Mouse (Mus musculus) cerebellum, adult 11-12 months (tissue): ENCODE measurements around the gene Furin.

Experiments
- DNase-seq: peaks from one replicate; pipeline ENCODE4 v3.0.0; 2022

Furin gene

DNA sequence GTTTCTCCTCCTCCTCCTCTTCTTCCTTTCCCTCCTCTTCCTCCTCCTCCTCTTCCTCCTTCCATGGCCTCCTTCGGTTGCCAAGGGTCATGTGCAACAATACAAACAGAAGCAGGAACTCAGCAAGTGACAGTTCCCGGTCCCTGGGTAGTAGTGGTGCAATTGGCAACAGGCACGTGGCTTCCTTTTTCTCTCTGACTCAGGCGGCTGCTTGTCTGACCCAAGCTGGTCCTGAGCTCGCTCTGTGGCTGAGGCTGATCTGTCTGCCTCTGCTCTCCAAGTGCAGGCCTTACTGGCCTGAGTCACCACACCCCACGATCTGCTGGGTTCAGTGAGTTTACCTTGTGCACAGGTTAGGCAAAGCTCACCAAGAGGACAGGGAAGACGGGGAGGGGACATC, 21.1 kb upstream of the Furin start:
- DNase-seq, result no peak

DNA sequence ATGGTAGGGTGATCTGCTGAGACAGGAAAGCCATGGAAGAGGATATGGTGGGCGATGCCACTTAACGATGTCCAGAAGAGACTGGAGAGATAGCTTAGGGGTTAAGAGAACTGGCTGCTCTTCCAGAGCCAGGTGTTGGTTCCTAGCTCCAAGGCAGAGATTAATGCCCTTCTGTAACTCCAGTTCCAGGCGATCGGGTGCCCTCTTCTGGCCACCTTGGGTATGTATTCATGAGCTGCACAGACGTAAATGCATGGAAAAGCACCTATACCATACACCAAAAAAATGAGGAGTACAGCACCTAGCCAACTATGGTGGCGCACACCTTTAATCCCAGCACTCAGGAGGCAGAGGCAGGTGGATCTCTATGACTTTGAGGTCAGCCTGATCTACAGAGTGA, 19.5 kb upstream of the Furin start:
- DNase-seq, result no peak

DNA sequence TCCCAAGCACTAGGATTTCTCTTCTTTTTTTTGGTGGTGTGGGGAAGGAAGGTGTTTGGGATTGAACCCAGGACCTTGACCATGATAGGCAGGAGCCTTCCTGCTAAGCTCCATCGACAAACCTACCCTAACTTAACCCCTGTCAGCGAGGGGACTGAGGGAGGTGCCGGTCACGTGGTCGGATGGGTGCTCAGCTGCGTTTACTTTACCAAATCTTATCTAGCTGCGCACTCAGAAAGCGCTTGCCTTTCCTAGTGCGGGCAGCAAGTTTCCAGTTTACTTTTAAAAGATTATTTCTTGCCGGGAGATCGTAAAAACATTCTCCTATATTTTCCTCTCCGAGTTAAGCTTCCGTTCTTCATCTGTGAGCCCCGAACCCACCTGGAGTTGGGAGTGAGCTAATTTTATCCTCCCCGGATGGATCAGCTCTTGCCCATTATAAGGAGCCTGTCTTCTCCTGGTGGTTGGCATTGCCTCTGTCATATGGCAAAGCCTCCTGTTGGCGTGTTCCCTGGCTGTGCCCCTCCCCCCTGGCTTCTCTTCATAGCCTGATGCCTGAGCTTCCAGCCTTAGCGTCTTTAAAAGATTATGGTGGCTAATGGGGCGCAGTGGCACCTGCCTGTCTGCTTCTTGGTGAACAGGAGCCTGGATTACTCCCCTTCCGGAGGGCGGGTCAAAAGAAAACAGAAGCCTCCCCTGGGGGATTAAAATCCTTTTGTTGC, 17.7 kb upstream of the Furin start:
- peak; percentile 71 for DNase-seq

GRCm38 (mm10) chr7:80421576-80421975, 16.3 kb upstream of the Furin start:
- DNase-seq, result no peak

- no peak for DNase-seq
Observed at GRCm38 (mm10) chr7:80420586-80420985, 15.3 kb upstream of the Furin start.

DNA sequence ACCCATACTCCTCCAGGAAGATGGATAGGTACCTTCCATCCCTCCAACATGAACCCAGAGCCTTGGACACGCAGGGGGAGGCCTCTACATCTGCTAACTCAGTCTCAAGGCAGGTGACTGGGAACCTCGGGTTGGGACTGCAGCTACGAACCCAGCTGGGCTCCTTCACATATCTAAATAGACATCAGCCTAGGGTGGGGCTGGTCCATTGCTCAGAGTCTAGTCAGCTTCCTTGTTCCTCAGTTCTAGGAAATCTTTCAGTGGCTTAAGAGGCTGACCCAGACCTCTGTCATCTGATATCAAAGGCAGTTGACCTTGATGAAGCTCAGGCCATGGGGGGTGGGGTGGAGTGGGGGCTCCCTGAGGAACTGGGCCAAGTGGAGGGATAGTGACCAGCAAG, 14.0 kb upstream of the Furin start:
- DNase-seq, result no peak

- DNase-seq, result no peak
Observed at GRCm38 (mm10) chr7:80418036-80418435, 12.8 kb upstream of the Furin start.

DNA sequence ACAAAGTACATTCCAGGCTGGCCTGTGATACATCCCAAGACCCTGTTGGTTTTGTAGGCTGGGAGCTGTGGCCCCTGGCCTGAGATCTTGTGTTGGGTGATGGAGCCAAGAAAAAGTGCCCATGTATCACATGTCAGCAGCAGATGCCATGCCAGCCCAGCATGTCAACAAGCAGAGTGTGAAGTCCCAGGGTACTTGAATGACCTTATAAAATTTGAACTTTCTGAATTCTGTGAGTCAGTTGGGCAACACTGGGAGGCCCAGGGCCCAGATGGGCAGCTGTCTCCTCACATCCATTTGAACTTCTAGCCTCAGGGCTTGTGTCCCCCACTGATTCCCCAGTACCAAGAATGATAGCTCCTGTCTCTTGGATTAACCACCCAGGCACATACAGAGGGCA, 12.4 kb upstream of the Furin start:
- no peak for DNase-seq

- DNase-seq, result no peak
Observed at GRCm38 (mm10) chr7:80416969-80417368, 11.7 kb upstream of the Furin start.

- DNase-seq, result no peak
Observed at GRCm38 (mm10) chr7:80414303-80414855, 9.1 kb upstream of the Furin start.

GRCm38 (mm10) chr7:80413512-80414302, 8.5 kb upstream of the Furin start:
- DNase-seq, result no peak

DNA sequence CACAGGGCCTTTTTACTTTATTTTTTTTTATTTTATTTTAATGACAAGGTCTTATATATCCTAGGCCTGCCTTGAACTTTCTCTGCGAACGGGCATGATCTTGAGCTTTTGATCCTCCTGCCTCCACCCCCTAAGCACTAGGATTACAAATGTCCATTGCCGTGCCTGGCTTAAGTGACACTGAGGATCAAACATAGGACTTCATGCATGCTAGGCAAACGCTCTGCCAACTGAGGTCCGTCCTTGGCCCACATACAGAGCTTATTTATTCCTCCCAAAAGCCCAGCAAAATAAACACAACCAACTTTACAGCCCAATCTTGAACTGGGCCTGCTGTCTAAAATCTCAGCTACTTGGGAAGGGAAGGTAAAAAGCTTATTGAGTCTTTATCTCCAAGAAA, 7.5 kb upstream of the Furin start:
- no peak for DNase-seq

GRCm38 (mm10) chr7:80412279-80412678, 7.0 kb upstream of the Furin start:
- DNase-seq, result no peak

GRCm38 (mm10) chr7:80410380-80410779, 5.1 kb upstream of the Furin start:
- DNase-seq, result no peak

GRCm38 (mm10) chr7:80407712-80408111, 2.5 kb upstream of the Furin start:
- DNase-seq, result no peak

DNA sequence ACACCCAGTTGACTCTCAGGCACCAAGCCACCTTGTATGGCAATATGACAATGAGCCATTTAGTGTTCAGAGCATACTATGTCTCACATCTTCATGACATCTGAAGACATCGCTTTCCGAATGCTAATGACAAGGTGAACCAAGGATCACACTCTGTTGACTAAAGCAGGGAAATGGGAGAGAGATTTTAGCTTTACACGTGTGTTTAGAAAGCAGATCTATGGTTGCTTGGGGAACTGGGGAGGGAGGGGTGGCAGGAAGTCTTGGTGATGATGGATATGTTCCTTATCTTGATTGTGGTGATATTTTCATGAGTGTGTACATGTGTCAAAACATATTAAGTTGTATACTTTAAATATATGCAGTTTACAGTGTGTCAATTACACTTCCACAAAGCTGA, 950 bp upstream of the Furin start:
- no peak for DNase-seq

DNA sequence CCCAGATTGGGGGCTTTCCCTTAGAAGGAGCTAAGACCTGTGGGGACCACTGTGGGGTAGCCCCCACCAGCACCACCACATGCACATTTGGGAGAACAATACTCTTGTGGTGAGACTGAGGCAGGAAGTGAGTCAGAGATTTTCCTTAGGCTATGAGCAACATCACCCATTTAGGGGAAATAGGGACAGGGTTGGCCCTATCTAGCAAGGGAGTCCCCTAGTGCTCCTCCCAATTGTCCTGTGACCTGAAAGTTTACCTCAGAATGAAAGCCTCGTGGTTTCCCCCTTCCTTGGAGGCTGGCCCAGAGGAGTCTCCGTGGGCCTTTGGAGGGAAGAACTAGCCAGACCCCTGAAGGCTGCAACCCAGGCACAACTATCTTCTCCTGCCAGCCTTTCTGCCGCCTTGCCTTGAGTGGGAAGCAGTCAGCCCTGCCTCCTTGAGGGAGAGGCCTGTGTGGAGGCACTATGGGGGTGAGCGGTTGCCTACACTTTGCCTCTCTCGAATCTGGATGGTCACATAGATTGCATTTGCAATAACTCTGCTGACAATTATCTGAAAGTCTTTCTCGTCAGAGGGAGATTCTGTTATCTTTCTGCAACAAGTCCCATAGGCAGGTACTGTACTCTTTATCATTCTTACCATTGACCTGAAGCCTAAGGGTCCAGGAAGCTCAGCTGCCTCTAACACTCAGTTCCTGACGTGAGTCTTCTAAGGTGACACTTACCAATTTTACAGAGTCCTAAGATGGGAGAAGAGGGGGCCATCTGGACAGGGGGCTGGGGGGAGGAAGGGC, 938 bp downstream of the Furin start:
- no peak for DNase-seq

DNA sequence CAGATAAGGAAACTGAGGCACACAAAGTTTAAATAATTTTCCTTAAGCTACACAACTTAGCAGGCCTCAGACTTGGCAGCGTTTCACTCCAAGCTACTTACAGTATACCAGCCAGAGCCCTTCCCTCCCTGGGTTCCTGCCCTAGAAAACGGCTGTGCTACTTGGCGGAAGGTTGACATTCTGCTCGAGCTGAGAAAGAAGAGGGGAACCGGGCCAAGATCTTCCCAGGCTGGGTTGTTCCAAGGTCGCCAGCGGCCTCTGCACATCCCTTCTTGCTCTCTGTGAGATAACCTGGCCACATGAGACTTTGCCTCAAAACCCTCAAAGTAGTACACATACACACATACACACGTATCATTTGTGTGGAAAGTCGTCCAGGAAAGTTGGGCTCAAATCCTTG, 1.7 kb downstream of the Furin start:
- DNase-seq, result peak; percentile 83

- peak; percentile 73 for DNase-seq
Observed at GRCm38 (mm10) chr7:80402651-80403321, 2.5 kb downstream of the Furin start.

GRCm38 (mm10) chr7:80401860-80402641, 3.2 kb downstream of the Furin start:
- peak; percentile 60 for DNase-seq

DNA sequence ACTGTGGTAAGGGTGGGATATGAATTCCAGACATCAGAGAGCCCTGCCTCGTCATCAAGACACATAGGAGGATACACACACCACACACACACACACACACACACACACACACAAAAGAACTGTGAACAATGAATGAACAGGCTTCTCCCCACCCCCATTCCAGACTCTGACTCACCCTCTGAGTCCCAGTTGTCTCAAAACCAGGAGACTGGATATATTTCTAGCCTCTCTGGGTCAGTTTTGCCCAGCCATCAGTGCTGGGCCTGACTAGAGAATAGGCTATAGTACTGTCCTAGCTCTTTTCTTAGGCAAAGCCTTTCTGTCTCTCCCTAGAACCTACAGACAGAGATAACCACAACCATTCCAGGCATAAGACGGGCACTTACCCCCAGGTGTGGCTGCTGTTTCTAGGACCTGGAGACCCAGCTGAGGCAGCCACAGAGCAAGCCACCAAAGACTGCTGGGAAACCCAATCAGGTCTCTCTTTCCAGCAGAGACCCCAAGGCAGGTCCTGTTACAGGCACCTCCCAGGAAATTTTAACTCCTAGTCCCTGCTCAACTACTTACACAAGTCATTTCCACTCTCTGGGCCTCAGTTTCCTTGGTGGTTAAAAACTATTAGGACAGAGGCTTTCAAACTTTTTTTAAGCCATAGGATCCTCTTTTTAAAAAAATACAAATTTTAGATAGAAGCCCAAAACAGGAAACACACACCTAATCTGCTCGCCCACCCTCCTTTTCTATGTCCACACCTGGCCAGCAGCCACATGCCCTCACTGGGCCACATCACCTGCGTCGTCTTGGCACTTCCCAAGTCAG, 4.0 kb downstream of the Furin start:
- DNase-seq, result no peak
